In genomic region chr10:39471040-39471713, GRCm38 (mm10) we compare ENCODE assay signal across 11 mouse cellular contexts.
DNase-seq lines count a peak whose midpoint lies in the region; ATAC-seq and TF ChIP-seq lines count a peak whose summit lies in the region.
"Had no signal": no experiment of that assay in that cellular context is flagged by ENCODE, and none has a peak within 500 bp of the region (broad histone marks: within the 10 kb centered on the region; RNA-seq: fewer than 3 reads in every experiment).

No protein-coding gene starts in this region.

- no peak for TF ChIP-seq POLR2A in myocyte (IDR thresholded peaks at IDR 0.05; ENCODE audit: insufficient read length, low read depth)

- H3K79me2 ChIP-seq in myocyte (ENCODE audit: control insufficient read depth, insufficient read depth), result peaks cover 64% of the 10 kb centered on the region

- no peak for DNase-seq in embryonic facial prominence, embryonic 14.5 days (ENCODE audit: low spot score)
- DNase-seq in embryonic facial prominence, embryonic 10.5 days (ENCODE audit: low spot score), result no peak
- DNase-seq in lung, embryonic 14.5 days, result no peak
- no peak for DNase-seq in lung, postnatal 36 days
- no peak for DNase-seq in lung, postnatal 4 days
- DNase-seq in gastrocnemius, postnatal 25 days, result no peak
- DNase-seq: B cell, adult 2 months had no signal

- H3K4me2 ChIP-seq in embryonic facial prominence, embryonic 14.5 days (ENCODE audit: low read depth, low read length), result no peak overlapping the region
- no peak overlapping the region for H3K4me2 ChIP-seq in lung, embryonic 14.5 days
- 0 out of 2 replicates have a peak overlapping the region, but pooled peaks have one; percentile 46 for H3K4me2 ChIP-seq in forebrain, embryonic 16.5 days (ENCODE audit: low read length)
- peak overlapping the region; percentile 30 for H3K4me2 ChIP-seq in myocyte (ENCODE audit: low read depth)
- H3K4me2 ChIP-seq: liver, embryonic 11.5 days had no signal

- no peak overlapping the region for H3K4me3 ChIP-seq in embryonic facial prominence, embryonic 14.5 days (ENCODE audit: low read depth, low read length)
- H3K4me3 ChIP-seq in embryonic facial prominence, embryonic 10.5 days, result no peak overlapping the region
- no peak overlapping the region for H3K4me3 ChIP-seq in lung, embryonic 14.5 days (ENCODE audit: low read depth, low read length)
- H3K4me3 ChIP-seq in forebrain, embryonic 16.5 days (replicated peaks; ENCODE audit: low read length), result no peak overlapping the region
- no peak overlapping the region for H3K4me3 ChIP-seq in myocyte
- H3K4me3 ChIP-seq: erythroblast, embryonic 14.5 days had no signal

- H3K27ac ChIP-seq in embryonic facial prominence, embryonic 14.5 days (replicated peaks; ENCODE audit: low read depth, low read length), result 0 out of 2 replicates have a peak overlapping the region, but pooled peaks have one; percentile 8
- no peak overlapping the region for H3K27ac ChIP-seq in embryonic facial prominence, embryonic 10.5 days (replicated peaks)
- no peak overlapping the region for H3K27ac ChIP-seq in lung, embryonic 14.5 days (ENCODE audit: low read depth)
- H3K27ac ChIP-seq in forebrain, embryonic 16.5 days (ENCODE audit: low read length), result peak overlapping the region; percentile 58; the same call in 1 of the 2 replicates

- no peaks in the 10 kb centered on the region for H3K9me3 ChIP-seq in embryonic facial prominence, embryonic 14.5 days (ENCODE audit: control insufficient read depth, low read length)
- H3K9me3 ChIP-seq in embryonic facial prominence, embryonic 10.5 days, result no peaks in the 10 kb centered on the region
- no peaks in the 10 kb centered on the region for H3K9me3 ChIP-seq in lung, embryonic 14.5 days (ENCODE audit: low read depth, low read length)
- H3K9me3 ChIP-seq in forebrain, embryonic 16.5 days (ENCODE audit: control insufficient read depth, low read length), result no peaks in the 10 kb centered on the region

- H3K4me1 ChIP-seq in embryonic facial prominence, embryonic 14.5 days (ENCODE audit: control insufficient read depth, insufficient read depth, low read length), result peaks cover 12% of the 10 kb centered on the region
- H3K4me1 ChIP-seq in embryonic facial prominence, embryonic 10.5 days, result peaks cover 7% of the 10 kb centered on the region
- H3K4me1 ChIP-seq in lung, embryonic 14.5 days (ENCODE audit: insufficient read depth), result 0 out of 2 replicates have a peak, but pooled peaks cover 11% of the 10 kb centered on the region
- H3K4me1 ChIP-seq in forebrain, embryonic 16.5 days (replicated peaks; ENCODE audit: control insufficient read depth, insufficient read depth, low read length), result peaks cover 19% of the 10 kb centered on the region

- 0 out of 2 replicates have a peak, but pooled peaks cover 2% of the 10 kb centered on the region for H3K36me3 ChIP-seq in embryonic facial prominence, embryonic 14.5 days (ENCODE audit: control insufficient read depth, insufficient read depth, low read length)
- peaks cover 3% of the 10 kb centered on the region; the same call in 1 of the 2 replicates for H3K36me3 ChIP-seq in embryonic facial prominence, embryonic 10.5 days (replicated peaks)
- no peaks in the 10 kb centered on the region for H3K36me3 ChIP-seq in lung, embryonic 14.5 days (ENCODE audit: insufficient read depth)
- no peaks in the 10 kb centered on the region for H3K36me3 ChIP-seq in forebrain, embryonic 16.5 days (ENCODE audit: control insufficient read depth, insufficient read depth)
- H3K36me3 ChIP-seq in myocyte (ENCODE audit: control insufficient read depth, insufficient read depth), result no peaks in the 10 kb centered on the region

- no peak overlapping the region for H3K9ac ChIP-seq in embryonic facial prominence, embryonic 14.5 days (ENCODE audit: low read depth, low read length)
- H3K9ac ChIP-seq in lung, embryonic 14.5 days, result peak overlapping the region; percentile 20; the same call in 1 of the 2 replicates
- H3K9ac ChIP-seq in forebrain, embryonic 16.5 days (replicated peaks; ENCODE audit: low read depth, low read length), result no peak overlapping the region; the same call in 1 of the 2 replicates

- ATAC-seq in embryonic facial prominence, embryonic 14.5 days (ENCODE audit: low read depth), result no peak
- ATAC-seq in lung, embryonic 14.5 days (ENCODE audit: insufficient read depth), result no peak
- 0 out of 2 replicates have a peak, but pooled peaks have one; percentile 10 for ATAC-seq in forebrain, embryonic 16.5 days

- 79% methylated on average over 7 of the region's 7 CpGs for WGBS in embryonic facial prominence, embryonic 14.5 days
- WGBS in embryonic facial prominence, embryonic 10.5 days, result 85% methylated on average over 7 of the region's 7 CpGs
- 81% methylated on average over 7 of the region's 7 CpGs for WGBS in lung, embryonic 14.5 days
- 67% methylated on average over 7 of the region's 7 CpGs for WGBS in forebrain, embryonic 16.5 days

- no peaks in the 10 kb centered on the region for H3K27me3 ChIP-seq in embryonic facial prominence, embryonic 14.5 days (replicated peaks; ENCODE audit: control insufficient read depth, insufficient read depth, low read length)
- H3K27me3 ChIP-seq in embryonic facial prominence, embryonic 10.5 days (replicated peaks; ENCODE audit: low read depth, poor library complexity, severe bottlenecking), result no peaks in the 10 kb centered on the region
- H3K27me3 ChIP-seq in lung, embryonic 14.5 days (ENCODE audit: insufficient read depth, low read length), result no peaks in the 10 kb centered on the region
- no peaks in the 10 kb centered on the region for H3K27me3 ChIP-seq in forebrain, embryonic 16.5 days (replicated peaks; ENCODE audit: control insufficient read depth, insufficient read depth, low read length)
- H3K27me3 ChIP-seq in myocyte (ENCODE audit: control insufficient read depth, insufficient read depth, insufficient read length), result no peaks in the 10 kb centered on the region

- no peak for TF ChIP-seq CTCF in lung, embryonic 14.5 days (IDR thresholded peaks at IDR 0.05; ENCODE audit: low read depth)

- H3ac ChIP-seq in myocyte (ENCODE audit: control insufficient read depth, insufficient read length), result no peak overlapping the region

TF ChIP-seq in myocyte, 11 proteins besides CTCF, POLR2A, EP300 and RAD21:
- TF ChIP-seq USF1 (IDR thresholded peaks at IDR 0.05; ENCODE audit: low read depth) (no peak), E2F4 (IDR thresholded peaks at IDR 0.05; ENCODE audit: insufficient read depth) (no peak), CEBPB (IDR thresholded peaks at IDR 0.05; ENCODE audit: insufficient read depth, poor library complexity, severe bottlenecking) (no peak), MAX (IDR thresholded peaks at IDR 0.05; ENCODE audit: low read depth) (no peak), SRF (IDR thresholded peaks at IDR 0.05; ENCODE audit: control insufficient read depth, insufficient read length, low read depth) (no peak), MYOG (IDR thresholded peaks at IDR 0.05; ENCODE audit: control insufficient read depth in 1 of 3, insufficient read depth in 1 of 3, insufficient read length in 2 of 3, low read depth in 2 of 3) (no peak), TCF3 (IDR thresholded peaks at IDR 0.05; ENCODE audit: insufficient read length, low read depth) (no peak), POLR2AphosphoS2 (IDR thresholded peaks at IDR 0.05; ENCODE audit: insufficient read length, low read depth) (no peak), REST (IDR thresholded peaks at IDR 0.05; ENCODE audit: insufficient read depth, insufficient read length) (no peak), MYOD1 (IDR thresholded peaks at IDR 0.05; ENCODE audit: control insufficient read depth in 1 of 3, insufficient read length in 2 of 3, low read depth in 2 of 3) (no peak), TCF12 (IDR thresholded peaks at IDR 0.05; ENCODE audit: insufficient read depth, poor library complexity, severe bottlenecking) (no peak)

Comparison
In these comparisons a context has a peak if more than half of its experiments do, and no peak if none do; other contexts are left out.
1. H3K27ac ChIP-seq: peak in embryonic facial prominence, embryonic 14.5 days (single experiment) and forebrain, embryonic 16.5 days (single experiment); none in embryonic facial prominence, embryonic 10.5 days (single experiment) and lung, embryonic 14.5 days (single experiment).
2. H3K4me2 ChIP-seq: peak in forebrain, embryonic 16.5 days (single experiment) and myocyte (single experiment); none in embryonic facial prominence, embryonic 14.5 days (single experiment) and lung, embryonic 14.5 days (single experiment).